Mouse (Mus musculus) stomach, embryonic 14.5 days (tissue): ENCODE measurements around the gene St7. TPM values are rescaled to one million over a fixed set of nuclear protein-coding genes. Genes with fewer than 3 reads are reported as not detected.
A peak's percentile ranks its signal among the peaks of the same experiment; 100 is the strongest.

Experiments used
- ATAC-seq: fragments of 200-750 bp; cut with Nextera tagmentation; 2 replicates; pipeline ENCODE4 v1.8.0; 2017; ENCODE audit warnings: low read depth, moderate TSS enrichment; ENCODE audit not compliant: insufficient number of reproducible peaks, insufficient read depth, low FRiP score
- H3K27ac ChIP-seq: fragments of 300-500 bp; sonication (generic); 2 replicates; pipeline ENCODE4 v1.5.1; 2014; ENCODE audit warnings: mild to moderate bottlenecking, low read length, moderate library complexity, mixed read lengths
- H3K27me3 ChIP-seq: fragments of 300-500 bp; sonication (generic); 2 replicates; pipeline ENCODE4 v1.6.1; 2014; ENCODE audit warnings: low read length, control low read depth, mixed read lengths; ENCODE audit not compliant: control insufficient read depth, insufficient read depth
- H3K36me3 ChIP-seq: fragments of 300-500 bp; sonication (generic); 2 replicates; pipeline ENCODE4 v1.6.1; 2014; ENCODE audit warnings: mild to moderate bottlenecking, control low read depth, low read length, moderate library complexity, mixed read lengths; ENCODE audit not compliant: control insufficient read depth, insufficient read depth
- H3K4me1 ChIP-seq: fragments of 300-500 bp; sonication (generic); 2 replicates; pipeline ENCODE4 v1.6.1; 2014; ENCODE audit warnings: low read length, control low read depth, mixed read lengths; ENCODE audit not compliant: control insufficient read depth, insufficient read depth
- H3K4me2 ChIP-seq: fragments of 300-500 bp; sonication (generic); replicated peaks from 2 replicates; pipeline ENCODE4 v1.6.1; 2014; ENCODE audit warnings: low read depth, low read length, control low read depth
- H3K4me3 ChIP-seq: fragments of 300-500 bp; sonication (generic); 2 replicates; pipeline ENCODE4 v1.5.1; 2014; ENCODE audit warnings: low read depth, low read length, control low read depth
- H3K9ac ChIP-seq: fragments of 300-500 bp; sonication (generic); replicated peaks from 2 replicates; pipeline ENCODE4 v1.6.1; 2014; ENCODE audit warnings: low read depth, mild to moderate bottlenecking, control low read depth, low read length, moderate library complexity, mixed read lengths
- H3K9me3 ChIP-seq: fragments of 300-500 bp; sonication (generic); 2 replicates; pipeline ENCODE4 v1.6.1; 2016; ENCODE audit warnings: low read depth, low read length, control low read depth; ENCODE audit not compliant: control insufficient read depth
- WGBS: fragments of 180-500 bp; shearing (Covaris S2); extraction: QIAGEN DNeasy Blood & Tissue Kit; methylation state at CpG from one replicate; pipeline ENCODE4 v1.1.7; 2014; 5-methylcytosine and 5-hydroxymethylcytosine counted together
- polyA plus RNA-seq: library from polyadenylated mRNA; unstranded; fragments of >200 nt; fragmentation: Nextera tagmentation; extraction: Ambion mirVana; gene quantifications from 2 replicates; pipeline ENCODE4 v1.2.1, GENCODE M21; 2014

The St7 gene
- polyA plus RNA-seq, 1 experiment from 2014 or later = 29.9 TPM

DNA sequence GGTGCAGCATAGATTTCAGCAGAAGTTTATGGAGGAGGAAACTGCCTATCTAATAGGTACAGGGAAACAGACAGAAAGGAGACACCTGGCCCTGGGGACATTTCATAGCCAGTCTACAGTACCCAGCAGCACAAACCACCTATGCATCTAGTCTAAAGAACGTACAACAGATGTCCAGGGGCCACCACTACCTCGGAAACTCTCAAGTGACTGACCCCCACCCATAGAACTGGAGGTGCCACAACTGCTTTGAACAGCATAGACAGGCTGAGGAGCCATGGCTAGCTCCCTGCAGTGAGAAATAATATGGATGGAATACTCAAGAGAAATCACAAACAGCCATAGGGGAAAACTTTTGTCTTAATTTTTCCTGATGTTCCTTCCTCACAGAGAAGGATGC, 220.1 kb downstream of the St7 start:
- Histone ChIP-seq H3K36me3 (no peaks in the 10 kb centered on the region), H3K27me3 (no peaks in the 10 kb centered on the region), H3K9me3 (no peaks in the 10 kb centered on the region), H3K4me1 (no peaks in the 10 kb centered on the region), H3K4me3 (no peak overlapping the region), H3K9ac (no peak overlapping the region), H3K27ac (no peak overlapping the region), H3K4me2 (no peak overlapping the region)
- ATAC-seq = no peak
- WGBS = 80% methylated on average over 2 of the region's 2 CpGs

DNA sequence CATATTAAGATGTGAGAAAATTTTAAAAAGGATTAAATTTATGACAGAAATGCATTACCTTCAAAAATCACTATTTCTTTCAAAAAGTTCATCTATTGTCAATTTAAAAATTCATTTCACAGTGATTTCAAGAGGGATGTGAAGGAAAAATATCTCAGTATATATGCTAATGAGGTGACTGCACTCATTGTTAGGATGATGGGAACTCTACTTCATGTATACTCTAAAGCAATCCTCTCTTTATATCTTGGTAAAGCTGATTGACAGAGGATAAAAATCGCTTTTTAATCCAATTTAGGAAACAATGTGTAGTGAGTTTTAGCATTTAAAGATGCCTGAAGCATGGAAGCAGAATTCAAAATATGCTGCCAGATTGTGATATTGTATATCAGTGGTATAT, 220.6 kb downstream of the St7 start:
- Histone ChIP-seq H3K27me3 (no peaks in the 10 kb centered on the region), H3K4me1 (no peaks in the 10 kb centered on the region), H3K9me3 (no peaks in the 10 kb centered on the region), H3K4me3 (no peak overlapping the region), H3K27ac (no peak overlapping the region), H3K36me3 (no peaks in the 10 kb centered on the region), H3K4me2 (no peak overlapping the region), H3K9ac (no peak overlapping the region)
- 85% methylated on average over 1 of the region's 1 CpGs for whole genome bisulfite sequencing
- ATAC-seq = no peak

DNA sequence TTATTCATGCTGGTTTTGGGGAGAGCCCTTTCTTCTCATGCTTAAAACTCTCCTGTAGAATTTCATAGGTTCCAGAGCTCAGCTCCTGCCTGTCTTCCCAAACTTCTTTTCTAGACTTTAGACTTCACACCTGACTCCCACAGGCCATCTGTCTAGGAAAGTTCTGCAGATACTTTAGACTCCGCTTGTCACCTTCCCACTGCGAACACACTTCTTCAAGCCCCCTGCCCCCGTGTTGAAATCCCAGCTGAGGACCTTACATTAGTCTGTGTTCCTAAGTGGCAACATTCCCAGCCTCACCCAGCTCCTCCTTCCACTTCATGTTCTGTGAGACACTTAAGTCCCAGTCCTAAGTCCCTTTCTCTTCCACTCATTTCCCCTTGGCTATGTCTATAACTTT, 221.6 kb downstream of the St7 start:
- 77% methylated on average over 3 of the region's 3 CpGs for WGBS
- H3K27ac ChIP-seq = no peak overlapping the region
- no peak overlapping the region for H3K4me2 ChIP-seq
- H3K27me3 ChIP-seq = no peaks in the 10 kb centered on the region
- no peaks in the 10 kb centered on the region for H3K4me1 ChIP-seq
- ATAC-seq = no peak
- H3K9me3 ChIP-seq = no peaks in the 10 kb centered on the region
- no peaks in the 10 kb centered on the region for H3K36me3 ChIP-seq
- H3K9ac ChIP-seq = no peak overlapping the region
- no peak overlapping the region for H3K4me3 ChIP-seq

- Histone ChIP-seq H3K4me1 (no peaks in the 10 kb centered on the region), H3K4me3 (no peak overlapping the region), H3K9ac (no peak overlapping the region), H3K4me2 (no peak overlapping the region), H3K27me3 (no peaks in the 10 kb centered on the region), H3K27ac (no peak overlapping the region), H3K36me3 (no peaks in the 10 kb centered on the region), H3K9me3 (no peaks in the 10 kb centered on the region)
- WGBS = 74% methylated on average over 4 of the region's 4 CpGs
- ATAC-seq = no peak
Measured at GRCm38 (mm10) chr6:17917233-17917632, 224.5 kb downstream of the St7 start.

DNA sequence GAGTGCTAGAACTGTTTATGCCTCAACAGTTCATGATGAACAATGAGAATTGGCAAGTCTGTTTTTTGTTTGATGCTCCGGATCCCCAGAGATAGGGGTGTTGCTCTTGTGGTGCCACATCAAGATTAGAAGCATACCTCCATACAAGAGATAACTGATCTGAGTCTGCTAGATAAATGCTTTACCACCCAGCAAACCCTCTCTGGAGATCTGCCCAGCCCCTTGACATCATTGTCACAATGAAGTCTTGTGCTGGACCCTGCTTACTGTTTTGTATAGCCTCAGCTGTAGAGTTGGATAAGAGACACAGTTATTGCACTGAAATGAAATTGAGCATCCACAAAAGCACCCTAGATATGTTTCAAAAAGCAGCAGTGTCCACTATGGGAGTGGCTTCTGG, 229.4 kb downstream of the St7 start:
- no peaks in the 10 kb centered on the region for H3K27me3 ChIP-seq
- H3K9me3 ChIP-seq = no peaks in the 10 kb centered on the region
- no peaks in the 10 kb centered on the region for H3K36me3 ChIP-seq
- no peak overlapping the region for H3K27ac ChIP-seq
- 0 out of 2 replicates have a peak, but pooled peaks cover under 1% of the 10 kb centered on the region for H3K4me1 ChIP-seq
- no peak overlapping the region for H3K4me3 ChIP-seq
- no peak overlapping the region for H3K4me2 ChIP-seq
- 85% methylated on average over 1 of the region's 1 CpGs for WGBS
- no peak overlapping the region for H3K9ac ChIP-seq
- ATAC-seq = no peak

GRCm38 (mm10) chr6:17922967-17923366, 230.2 kb downstream of the St7 start:
- no peak for ATAC-seq
- H3K27ac ChIP-seq = no peak overlapping the region
- WGBS = 81% methylated on average over 3 of the region's 3 CpGs

DNA sequence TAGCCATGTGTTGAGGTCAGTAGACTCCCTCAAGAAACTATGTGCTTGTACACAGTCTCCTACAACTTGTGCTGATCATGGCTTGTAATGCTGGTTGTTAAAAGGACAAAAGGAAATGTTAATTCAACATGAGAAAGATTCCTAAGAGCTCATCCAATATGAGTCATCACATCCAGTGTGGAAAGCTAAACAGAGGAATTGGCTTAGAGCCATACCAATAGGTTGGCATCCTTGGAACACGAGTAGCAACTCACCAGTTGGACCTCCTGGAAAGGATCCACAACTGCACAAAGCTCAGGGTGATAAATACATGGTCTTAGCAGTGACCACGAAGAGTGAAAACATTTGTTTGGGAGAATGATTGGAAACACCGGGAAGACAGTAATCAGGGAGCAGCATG, 230.6 kb downstream of the St7 start:
- Histone ChIP-seq H3K36me3 (no peaks in the 10 kb centered on the region), H3K27me3 (no peaks in the 10 kb centered on the region), H3K27ac (no peak overlapping the region), H3K4me3 (no peak overlapping the region), H3K4me1 (0 out of 2 replicates have a peak, but pooled peaks cover 5% of the 10 kb centered on the region), H3K9me3 (no peaks in the 10 kb centered on the region), H3K9ac (no peak overlapping the region), H3K4me2 (no peak overlapping the region)
- no peak for ATAC-seq
- 45% methylated on average over 3 of the region's 3 CpGs for WGBS

More at GRCm38 (mm10) chr6:17922967-17923366, 230.2 kb downstream of the St7 start:
- no peak overlapping the region for H3K4me2 ChIP-seq
- H3K9ac ChIP-seq = no peak overlapping the region
- H3K4me3 ChIP-seq = no peak overlapping the region
- 0 out of 2 replicates have a peak, but pooled peaks cover 5% of the 10 kb centered on the region for H3K4me1 ChIP-seq
- H3K9me3 ChIP-seq = no peaks in the 10 kb centered on the region
- no peaks in the 10 kb centered on the region for H3K36me3 ChIP-seq
- no peaks in the 10 kb centered on the region for H3K27me3 ChIP-seq

- no peaks in the 10 kb centered on the region for H3K36me3 ChIP-seq
- WGBS = 74% methylated on average over 10 of the region's 10 CpGs
- no peak overlapping the region for H3K4me2 ChIP-seq
- H3K27me3 ChIP-seq = no peaks in the 10 kb centered on the region
- H3K4me1 ChIP-seq = 0 out of 2 replicates have a peak, but pooled peaks cover 5% of the 10 kb centered on the region
- H3K27ac ChIP-seq = peak overlapping the region; percentile 15; the same call in 1 of the 2 replicates
- ATAC-seq = no peak
- H3K4me3 ChIP-seq = no peak overlapping the region
- H3K9ac ChIP-seq = no peak overlapping the region
- no peaks in the 10 kb centered on the region for H3K9me3 ChIP-seq
Measured at GRCm38 (mm10) chr6:17923894-17924505, 231.3 kb downstream of the St7 start.

DNA sequence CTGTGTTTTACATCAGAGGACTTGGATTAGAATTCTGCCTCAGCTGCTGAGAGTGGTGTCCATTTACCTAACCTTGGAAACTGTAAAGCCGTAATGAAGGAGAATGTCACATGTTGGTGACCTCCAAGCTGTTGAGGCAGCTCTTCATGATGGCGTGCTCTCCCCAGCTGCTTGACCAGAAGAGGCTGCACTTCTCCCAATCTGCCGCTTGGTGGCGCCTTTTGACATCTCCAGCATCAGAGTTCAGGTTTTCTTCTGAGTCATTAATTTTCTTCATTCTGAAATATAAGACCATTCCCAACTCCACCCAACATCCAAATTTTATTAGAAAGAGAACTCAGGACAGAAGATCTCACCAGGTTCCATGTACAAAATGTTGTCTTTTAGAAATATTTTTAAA, 232.5 kb downstream of the St7 start:
- no peaks in the 10 kb centered on the region for H3K27me3 ChIP-seq
- H3K9ac ChIP-seq = no peak overlapping the region
- no peaks in the 10 kb centered on the region for H3K36me3 ChIP-seq
- H3K4me2 ChIP-seq = no peak overlapping the region
- 38% methylated on average over 4 of the region's 4 CpGs for WGBS
- peaks cover 8% of the 10 kb centered on the region; the same call in 1 of the 2 replicates for H3K4me1 ChIP-seq
- ATAC-seq = no peak
- H3K9me3 ChIP-seq = no peaks in the 10 kb centered on the region
- no peak overlapping the region for H3K4me3 ChIP-seq
- H3K27ac ChIP-seq = no peak overlapping the region
